Mouse (Mus musculus) midbrain, embryonic 14.5 days (tissue): ENCODE measurements around the gene Wdr18. TPM values are rescaled to one million over a fixed set of nuclear protein-coding genes. Genes with fewer than 3 reads are reported as not detected.
A peak's percentile ranks its signal among the peaks of the same experiment; 100 is the strongest.

Experiments
- ATAC-seq: fragments of 200-750 bp; cut with Nextera tagmentation; 2 replicates; pipeline ENCODE4 v1.8.0; 2017; ENCODE audit warnings: moderate number of reproducible peaks, moderate library complexity; ENCODE audit not compliant: low FRiP score, low TSS enrichment
- DNase-seq: peaks from one replicate; pipeline ENCODE4 v3.0.0-alpha.2; 2015
- H3K27ac ChIP-seq: fragments of 300-500 bp; sonication (generic); replicated peaks from 2 replicates; pipeline ENCODE4 v1.5.1; 2014; ENCODE audit warnings: mild to moderate bottlenecking, low read depth, low read length, moderate library complexity
- H3K27me3 ChIP-seq: fragments of 300-500 bp; sonication (generic); 2 replicates; pipeline ENCODE4 v1.6.1; 2014; ENCODE audit warnings: low read length, control low read depth, mixed read lengths; ENCODE audit not compliant: control insufficient read depth, insufficient read depth
- H3K36me3 ChIP-seq: fragments of 300-500 bp; sonication (generic); 2 replicates; pipeline ENCODE4 v1.6.1; 2014; ENCODE audit warnings: low read length, control low read depth; ENCODE audit not compliant: control insufficient read depth, insufficient read depth
- H3K4me1 ChIP-seq: fragments of 300-500 bp; sonication (generic); 2 replicates; pipeline ENCODE4 v1.6.1; 2014; ENCODE audit warnings: mild to moderate bottlenecking, antibody characterized with exemption, low read length, control low read depth; ENCODE audit not compliant: control insufficient read depth, insufficient read depth
- H3K4me2 ChIP-seq: fragments of 300-500 bp; sonication (generic); 2 replicates; pipeline ENCODE4 v1.6.1; 2014; ENCODE audit warnings: mild to moderate bottlenecking, low read length, moderate library complexity
- H3K4me3 ChIP-seq: fragments of 300-500 bp; sonication (generic); replicated peaks from 2 replicates; pipeline ENCODE4 v1.5.1; 2014; ENCODE audit warnings: low read depth, low read length
- H3K9ac ChIP-seq: fragments of 300-500 bp; sonication (generic); replicated peaks from 2 replicates; pipeline ENCODE4 v1.6.1; 2014; ENCODE audit warnings: mild to moderate bottlenecking, low read length, moderate library complexity
- H3K9me3 ChIP-seq: fragments of 300-500 bp; sonication (generic); 2 replicates; pipeline ENCODE4 v1.6.1; 2016; ENCODE audit warnings: low read length, control low read depth, mixed read lengths; ENCODE audit not compliant: control insufficient read depth
- WGBS: fragments of 180-500 bp; shearing (Covaris S2); extraction: QIAGEN DNeasy Blood & Tissue Kit; methylation state at CpG from one replicate; pipeline ENCODE4 v1.1.7; 2014; 5-methylcytosine and 5-hydroxymethylcytosine counted together
- polyA plus RNA-seq: library from polyadenylated mRNA; unstranded; fragments of >200 nt; fragmentation: Nextera tagmentation; extraction: Ambion mirVana; gene quantifications from 2 replicates; pipeline ENCODE4 v1.2.1, GENCODE M21; 2014

Gene Wdr18
- 89.6 and 117 TPM in 2 replicates for polyA plus RNA-seq

- DNase-seq = peak; percentile 100
- peaks cover 6% of the 10 kb centered on the region; the same call in 1 of the 2 replicates for H3K4me1 ChIP-seq
- H3K27ac ChIP-seq = peak within 1 kb of the TSS; percentile 71
- H3K4me2 ChIP-seq = peak within 1 kb of the TSS; percentile 82
- no peaks in the 10 kb centered on the region for H3K9me3 ChIP-seq
- H3K4me3 ChIP-seq = peak within 1 kb of the TSS; percentile 90
- peak; percentile 94 for ATAC-seq
- no peaks in the 10 kb centered on the region; the same call in 1 of the 2 replicates for H3K27me3 ChIP-seq
- peak within 1 kb of the TSS; percentile 74 for H3K9ac ChIP-seq
- under 1% methylated on average over 61 of the region's 61 CpGs for WGBS
- H3K36me3 ChIP-seq = peaks cover 29% of the 10 kb centered on the region
Observed at GRCm38 (mm10) chr10:79959847-79960601, at the start of gene Wdr18. Wdr18 (plus strand) TSS chr10:79960152.

GRCm38 (mm10) chr10:79910556-79910955 lies 49.4 kb upstream of the Wdr18 start, which contains the start of gene Gm26602:
Gm26602 (plus strand) TSS chr10:79910856.
- H3K9me3 ChIP-seq = no peaks in the 10 kb centered on the region
- ATAC-seq (no peak), DNase-seq (no peak)
- H3K9ac ChIP-seq = peak within 1 kb of the TSS; percentile 82; the same call in 1 of the 2 replicates
- H3K4me3 ChIP-seq = 0 out of 2 replicates have a peak within 1 kb of the TSS, but pooled peaks have one; percentile 58
- peaks cover 35% of the 10 kb centered on the region for H3K36me3 ChIP-seq
- peaks cover 19% of the 10 kb centered on the region for H3K4me1 ChIP-seq
- no peaks in the 10 kb centered on the region for H3K27me3 ChIP-seq
- WGBS = 96% methylated on average over 4 of the region's 4 CpGs
- no peak within 1 kb of the TSS; the same call in 1 of the 2 replicates for H3K4me2 ChIP-seq
- H3K27ac ChIP-seq = peak within 1 kb of the TSS; percentile 97

DNA sequence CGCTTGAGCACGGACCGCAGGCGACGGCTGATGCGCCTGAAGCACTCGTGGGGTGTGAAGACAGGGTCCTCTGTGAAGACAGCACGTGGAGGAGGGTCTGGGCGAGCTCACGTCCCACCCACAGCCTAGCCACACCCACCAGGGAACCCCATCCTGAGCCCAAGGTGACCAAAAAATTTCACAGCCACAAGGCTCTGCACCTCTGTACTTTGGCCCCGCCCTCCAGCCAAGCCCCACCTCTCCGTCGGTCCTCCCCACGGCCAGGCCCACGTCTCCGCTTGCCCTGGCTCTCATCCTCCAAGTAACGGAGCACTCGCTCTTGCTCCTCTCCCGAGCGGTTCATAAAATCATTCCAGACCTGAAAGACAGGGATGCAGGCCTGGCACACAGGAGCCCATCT lies 47.5 kb upstream of the Wdr18 start:
- Histone ChIP-seq H3K9ac (no peak overlapping the region), H3K4me2 (no peak overlapping the region), H3K9me3 (no peaks in the 10 kb centered on the region), H3K27ac (no peak overlapping the region), H3K4me3 (no peak overlapping the region), H3K36me3 (peaks cover 21% of the 10 kb centered on the region), H3K27me3 (no peaks in the 10 kb centered on the region), H3K4me1 (peaks cover 25% of the 10 kb centered on the region)
- DNase-seq (no peak), ATAC-seq (no peak)
- 65% methylated on average over 20 of the region's 20 CpGs for WGBS

GRCm38 (mm10) chr10:79914131-79914947 lies 45.6 kb upstream of the Wdr18 start:
- Histone ChIP-seq H3K9ac (peak overlapping the region; percentile 16; the same call in 1 of the 2 replicates), H3K4me3 (no peak overlapping the region), H3K9me3 (no peaks in the 10 kb centered on the region), H3K4me1 (peaks cover 25% of the 10 kb centered on the region), H3K4me2 (peak overlapping the region; percentile 6), H3K27ac (peak overlapping the region; percentile 1; the same call in 1 of the 2 replicates), H3K36me3 (peaks cover 21% of the 10 kb centered on the region), H3K27me3 (peaks cover 19% of the 10 kb centered on the region)
- 67% methylated on average over 10 of the region's 11 CpGs for WGBS
- no peak for ATAC-seq
- peak; percentile 47 for DNase-seq

GRCm38 (mm10) chr10:79914948-79915596 lies 44.9 kb upstream of the Wdr18 start:
- Histone ChIP-seq H3K4me3 (no peak overlapping the region), H3K4me2 (peak overlapping the region; percentile 93), H3K9ac (peak overlapping the region; percentile 16; the same call in 1 of the 2 replicates), H3K4me1 (peaks cover 22% of the 10 kb centered on the region), H3K27me3 (peaks cover 26% of the 10 kb centered on the region), H3K9me3 (no peaks in the 10 kb centered on the region), H3K27ac (no peak overlapping the region), H3K36me3 (peaks cover 21% of the 10 kb centered on the region)
- DNase-seq = no peak
- ATAC-seq = no peak
- 76% methylated on average over 7 of the region's 7 CpGs for WGBS

- H3K4me3 ChIP-seq = peak overlapping the region; percentile 69
- H3K4me2 ChIP-seq = peak overlapping the region; percentile 93
- peaks cover 22% of the 10 kb centered on the region for H3K4me1 ChIP-seq
- 8% methylated on average over 8 of the region's 8 CpGs for WGBS
- no peak for DNase-seq
- no peak for ATAC-seq
- H3K36me3 ChIP-seq = peaks cover 13% of the 10 kb centered on the region
- peaks cover 36% of the 10 kb centered on the region for H3K27me3 ChIP-seq
- H3K9me3 ChIP-seq = no peaks in the 10 kb centered on the region
- H3K27ac ChIP-seq = peak overlapping the region; percentile 73; the same call in 1 of the 2 replicates
- peak overlapping the region; percentile 96 for H3K9ac ChIP-seq
Observed at GRCm38 (mm10) chr10:79916081-79916480, 43.9 kb upstream of the Wdr18 start.

DNA sequence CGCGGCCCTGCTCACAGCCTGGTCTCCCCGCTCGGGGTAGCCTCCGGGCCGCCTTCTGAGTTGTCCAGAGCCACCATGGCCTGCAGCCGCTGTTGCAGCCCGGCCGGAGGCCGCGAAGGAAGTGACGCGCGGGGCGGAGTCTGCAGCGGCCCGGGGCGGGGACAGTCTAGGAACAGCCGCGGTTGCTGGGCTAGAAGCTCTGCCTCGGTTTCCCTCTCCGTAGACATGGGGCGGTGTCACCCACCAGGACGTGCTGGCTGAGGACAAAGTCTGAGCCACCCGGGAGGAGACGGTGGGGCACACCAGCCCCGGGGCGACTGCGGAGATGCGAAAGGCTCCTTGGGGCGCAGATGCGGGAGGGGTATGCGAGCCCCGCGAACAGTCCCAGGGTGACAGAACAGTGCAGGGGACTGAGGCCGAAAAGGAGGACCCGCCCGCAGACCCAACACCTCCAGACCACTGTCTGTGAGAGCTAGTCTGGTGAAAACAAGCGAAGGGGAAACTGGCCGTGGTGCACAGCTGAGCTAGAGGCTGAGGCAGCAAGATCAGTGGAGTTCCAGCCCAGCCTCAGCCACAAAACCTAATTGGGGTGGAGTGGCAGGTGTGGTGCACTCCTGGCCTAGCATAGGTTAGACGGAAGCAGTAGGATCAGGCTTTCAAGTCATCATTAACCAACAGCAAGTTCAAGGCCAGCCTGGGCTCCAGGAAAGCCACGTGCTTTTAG lies 43.0 kb upstream of the Wdr18 start, which contains the start of gene Kiss1r:
Gene Kiss1r (plus strand): TSS at position 164 of the 724 bp plus-strand sequence.
- ATAC-seq = peak; percentile 82
- H3K4me1 ChIP-seq = peaks cover 29% of the 10 kb centered on the region

More for the DNA sequence above, 43.0 kb upstream of the Wdr18 start, which contains the start of gene Kiss1r:
- Histone ChIP-seq H3K9ac (peak within 1 kb of the TSS; percentile 96), H3K9me3 (no peaks in the 10 kb centered on the region), H3K27ac (peak within 1 kb of the TSS; percentile 73), H3K4me2 (peak within 1 kb of the TSS; percentile 93), H3K27me3 (peaks cover 45% of the 10 kb centered on the region), H3K4me3 (peak within 1 kb of the TSS; percentile 69), H3K36me3 (peaks cover 4% of the 10 kb centered on the region; the same call in 1 of the 2 replicates)
- 2% methylated on average over 42 of the region's 42 CpGs for WGBS
- peak; percentile 91 for DNase-seq
